Mouse (Mus musculus) heart, embryonic 12.5 days (tissue): ENCODE data around the gene Ripk3. TPM values are rescaled to one million over a fixed set of nuclear protein-coding genes. Genes with fewer than 3 reads are reported as not detected.
"Not testable (repeated sequence)": the region's sequence is repeated elsewhere in the genome, so short reads cannot be mapped to it uniquely, and the experiment has no call there.

Experiments used
- ATAC-seq: fragments of 200-750 bp; cut with Nextera tagmentation; 2 replicates; pipeline ENCODE4 v1.8.0; 2017; ENCODE audit warnings: moderate TSS enrichment, moderate library complexity; ENCODE audit not compliant: insufficient number of reproducible peaks, low FRiP score
- H3K27ac ChIP-seq: fragments of 300-500 bp; sonication (generic); 2 replicates; pipeline ENCODE4 v1.5.1; 2016; ENCODE audit warnings: mild to moderate bottlenecking, moderate library complexity; ENCODE audit not compliant: poor library complexity, severe bottlenecking
- H3K27me3 ChIP-seq: fragments of 300-500 bp; sonication (generic); replicated peaks from 2 replicates; pipeline ENCODE4 v1.6.1; 2016; ENCODE audit warnings: mild to moderate bottlenecking, moderate library complexity
- H3K36me3 ChIP-seq: fragments of 300-500 bp; sonication (generic); 2 replicates; pipeline ENCODE4 v1.6.1; 2016; ENCODE audit warnings: mild to moderate bottlenecking, moderate library complexity
- H3K4me1 ChIP-seq: fragments of 300-500 bp; sonication (generic); replicated peaks from 2 replicates; pipeline ENCODE4 v1.6.1; 2016; ENCODE audit warnings: mild to moderate bottlenecking
- H3K4me2 ChIP-seq: fragments of 300-500 bp; sonication (generic); 2 replicates; pipeline ENCODE4 v1.6.1; 2016; ENCODE audit warnings: mild to moderate bottlenecking, moderate library complexity
- H3K4me3 ChIP-seq: fragments of 300-500 bp; sonication (generic); 2 replicates; pipeline ENCODE4 v1.5.1; 2016; ENCODE audit warnings: mild to moderate bottlenecking
- H3K9ac ChIP-seq: fragments of 300-500 bp; sonication (generic); 2 replicates; pipeline ENCODE4 v1.6.1; 2016; ENCODE audit warnings: mild to moderate bottlenecking, moderate library complexity
- H3K9me3 ChIP-seq: fragments of 300-500 bp; sonication (generic); replicated peaks from 2 replicates; pipeline ENCODE4 v1.6.1; 2016; ENCODE audit warnings: mild to moderate bottlenecking, moderate library complexity
- WGBS: fragments of 180-500 bp; shearing (Covaris S2); methylation state at CpG from one replicate; pipeline ENCODE4 v1.1.7; 2016; 5-methylcytosine and 5-hydroxymethylcytosine counted together
- polyA plus RNA-seq: library from polyadenylated mRNA; unstranded; fragments of >200 nt; fragmentation: Nextera tagmentation; extraction: Ambion mirVana; gene quantifications from 2 replicates; pipeline ENCODE4 v1.2.1, GENCODE M21; 2016

Gene Ripk3
- polyA plus RNA-seq, 1 experiment from 2014 or later: 19.7 TPM

DNA sequence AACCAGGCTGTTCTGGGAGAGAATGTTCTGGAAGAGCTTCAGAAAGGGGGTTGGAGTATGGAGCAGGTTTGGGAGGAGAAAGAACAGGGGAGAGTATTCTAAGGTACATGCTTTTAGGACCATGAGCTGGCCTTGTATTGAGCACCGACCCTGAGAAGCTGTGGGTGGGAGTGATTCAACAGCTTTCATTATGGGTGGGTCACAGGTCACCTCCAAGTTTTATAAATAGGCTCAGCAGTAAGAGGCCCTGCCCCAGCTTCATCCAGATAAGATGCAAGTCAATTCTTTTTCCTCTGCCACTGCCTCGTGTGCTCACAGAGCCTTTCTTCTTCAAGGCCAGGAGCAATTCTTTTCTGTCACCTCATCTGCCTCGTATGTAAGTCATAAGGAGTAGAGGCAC lies 11.5 kb downstream of the Ripk3 start:
- peaks cover 11% of the 10 kb centered on the region for H3K27me3 ChIP-seq
- WGBS: 18% methylated on average over 3 of the region's 3 CpGs
- ATAC-seq: no peak
- H3K4me1 ChIP-seq: peaks cover 25% of the 10 kb centered on the region
- H3K9ac ChIP-seq: no peak overlapping the region
- no peak overlapping the region for H3K4me3 ChIP-seq
- no peaks in the 10 kb centered on the region for H3K9me3 ChIP-seq
- no peak overlapping the region for H3K27ac ChIP-seq
- H3K4me2 ChIP-seq: no peak overlapping the region
- peaks cover 29% of the 10 kb centered on the region for H3K36me3 ChIP-seq

DNA sequence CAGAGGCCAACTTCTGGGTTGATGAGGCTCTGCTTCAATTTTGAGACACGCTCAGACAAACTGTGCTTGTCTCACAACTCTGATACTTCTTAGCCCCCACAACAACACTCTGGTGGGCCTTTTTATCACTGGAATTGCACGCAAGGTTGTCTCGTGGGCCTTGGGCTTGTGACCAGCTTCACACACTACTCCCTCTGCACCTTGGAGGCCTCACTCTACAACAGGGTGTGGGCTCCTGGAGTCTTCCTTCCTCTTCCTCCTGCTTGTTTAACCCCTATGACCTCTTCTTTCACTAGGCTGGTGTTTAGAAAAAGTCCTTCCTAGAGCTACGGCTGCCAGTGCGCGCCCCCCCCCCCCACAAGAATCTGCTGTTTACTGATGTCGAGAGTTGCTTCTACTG lies 12.0 kb downstream of the Ripk3 start:
- ATAC-seq: no peak
- H3K4me3 ChIP-seq: no peak overlapping the region
- H3K27ac ChIP-seq: no peak overlapping the region

DNA sequence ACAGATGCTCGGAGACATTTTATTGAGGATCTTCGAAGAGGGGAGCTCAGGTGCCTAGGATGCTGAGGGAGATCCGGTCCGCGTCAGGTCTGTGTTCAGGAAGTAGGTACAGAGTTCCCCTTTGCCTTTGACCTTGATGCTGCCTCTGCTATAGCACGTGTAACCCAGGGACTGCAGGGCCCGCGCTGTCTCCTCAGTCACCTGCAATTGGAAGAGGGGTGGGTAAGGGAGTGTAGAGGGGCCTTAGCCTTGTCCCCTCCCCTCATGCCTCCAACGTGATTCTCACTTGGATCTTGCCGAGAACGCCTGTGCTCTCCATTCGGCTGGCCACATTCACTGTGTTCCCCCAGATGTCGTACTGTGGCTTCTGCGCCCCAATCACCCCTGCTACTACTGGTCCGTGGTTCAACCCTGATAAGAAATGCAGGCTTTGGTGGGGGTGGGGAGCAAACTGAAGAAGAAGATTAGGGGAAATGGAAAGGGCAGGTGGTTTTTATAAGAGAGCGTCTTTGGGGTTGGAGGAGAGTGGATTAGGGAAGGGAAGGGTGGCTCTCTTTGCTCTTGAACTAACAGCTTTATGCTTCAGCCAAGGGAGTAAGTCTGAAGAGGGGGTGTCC lies 19.5 kb downstream of the Ripk3 start:
- Histone ChIP-seq H3K36me3 (peaks cover 12% of the 10 kb centered on the region; the same call in 1 of the 2 replicates), H3K27ac (no peak overlapping the region), H3K4me1 (peaks cover 11% of the 10 kb centered on the region), H3K9me3 (no peaks in the 10 kb centered on the region), H3K4me2 (no peak overlapping the region), H3K27me3 (peaks cover 44% of the 10 kb centered on the region), H3K9ac (no peak overlapping the region), H3K4me3 (no peak overlapping the region)
- WGBS: 68% methylated on average over 16 of the region's 16 CpGs
- ATAC-seq: no peak

More for the DNA sequence above, 12.0 kb downstream of the Ripk3 start:
- Histone ChIP-seq H3K4me1 (peaks cover 22% of the 10 kb centered on the region), H3K4me2 (no peak overlapping the region), H3K36me3 (peaks cover 29% of the 10 kb centered on the region), H3K9me3 (no peaks in the 10 kb centered on the region), H3K9ac (no peak overlapping the region), H3K27me3 (peaks cover 8% of the 10 kb centered on the region)
- 47% methylated on average over 7 of the region's 7 CpGs for WGBS

DNA sequence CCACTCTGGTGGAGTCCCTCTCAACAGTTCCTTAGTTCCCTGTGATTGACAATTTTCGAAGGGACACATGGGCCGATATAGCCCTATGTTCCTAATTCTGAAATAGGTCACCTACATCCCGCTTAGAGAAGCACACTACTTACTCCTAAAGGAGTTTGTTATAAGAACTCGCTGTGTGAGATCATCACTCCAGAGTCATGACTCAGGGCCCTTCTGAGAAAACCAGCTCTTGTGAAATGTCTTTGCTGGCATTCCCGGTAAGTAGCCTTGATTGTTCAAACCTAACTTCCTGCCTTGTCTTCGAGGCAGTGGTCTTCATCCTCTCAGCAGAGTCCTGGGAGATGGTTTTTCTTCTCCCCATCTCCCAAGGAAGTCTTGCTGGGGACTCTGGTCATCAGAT lies 20.1 kb downstream of the Ripk3 start:
- Histone ChIP-seq H3K36me3 (0 out of 2 replicates have a peak, but pooled peaks cover 9% of the 10 kb centered on the region), H3K4me1 (peaks cover 14% of the 10 kb centered on the region), H3K4me2 (no peak overlapping the region; the same call in 1 of the 2 replicates), H3K4me3 (no peak overlapping the region), H3K9me3 (no peaks in the 10 kb centered on the region), H3K27me3 (peaks cover 44% of the 10 kb centered on the region), H3K27ac (no peak overlapping the region), H3K9ac (no peak overlapping the region)
- 78% methylated on average over 6 of the region's 6 CpGs for WGBS
- no peak for ATAC-seq

DNA sequence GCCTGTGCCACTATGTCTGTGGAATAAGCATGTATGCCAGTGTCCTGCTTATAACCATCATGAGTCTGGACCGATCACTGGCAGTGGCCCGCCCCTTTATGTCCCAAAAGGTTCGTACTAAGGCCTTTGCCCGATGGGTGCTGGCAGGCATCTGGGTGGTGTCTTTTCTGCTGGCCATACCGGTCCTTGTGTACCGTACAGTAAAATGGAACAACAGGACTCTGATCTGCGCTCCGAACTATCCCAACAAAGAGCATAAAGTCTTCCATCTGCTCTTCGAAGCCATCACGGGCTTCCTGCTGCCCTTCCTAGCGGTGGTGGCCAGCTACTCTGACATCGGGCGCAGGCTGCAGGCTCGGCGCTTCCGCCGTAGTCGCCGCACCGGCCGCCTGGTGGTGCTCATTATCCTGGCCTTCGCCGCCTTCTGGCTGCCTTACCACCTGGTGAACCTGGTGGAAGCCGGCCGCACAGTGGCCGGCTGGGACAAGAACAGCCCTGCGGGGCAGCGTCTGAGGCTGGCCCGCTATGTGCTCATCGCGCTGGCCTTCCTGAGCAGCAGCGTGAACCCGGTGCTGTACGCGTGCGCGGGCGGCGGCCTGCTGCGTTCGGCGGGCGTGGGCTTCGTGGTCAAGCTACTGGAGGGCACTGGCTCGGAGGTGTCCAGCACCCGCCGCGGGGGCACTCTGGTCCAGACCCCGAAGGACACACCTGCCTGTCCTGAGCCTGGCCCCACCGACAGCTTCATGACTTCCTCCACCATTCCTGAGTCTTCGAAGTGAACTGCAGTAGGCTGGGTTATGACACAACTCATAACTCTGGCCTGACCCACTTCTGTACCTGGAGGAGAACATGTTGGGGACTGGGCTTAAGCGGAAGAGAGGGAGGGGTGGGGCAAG lies 20.9 kb downstream of the Ripk3 start:
- Histone ChIP-seq H3K9ac (peak overlapping the region; percentile 68), H3K27me3 (peaks cover 44% of the 10 kb centered on the region), H3K4me1 (peaks cover 22% of the 10 kb centered on the region), H3K4me3 (peak overlapping the region; percentile 42), H3K27ac (no peak overlapping the region), H3K9me3 (no peaks in the 10 kb centered on the region), H3K4me2 (peak overlapping the region; percentile 80), H3K36me3 (0 out of 2 replicates have a peak, but pooled peaks cover 4% of the 10 kb centered on the region)
- peak; percentile 41; the same call in 1 of the 2 replicates for ATAC-seq
- 12% methylated on average over 52 of the region's 52 CpGs for WGBS

DNA sequence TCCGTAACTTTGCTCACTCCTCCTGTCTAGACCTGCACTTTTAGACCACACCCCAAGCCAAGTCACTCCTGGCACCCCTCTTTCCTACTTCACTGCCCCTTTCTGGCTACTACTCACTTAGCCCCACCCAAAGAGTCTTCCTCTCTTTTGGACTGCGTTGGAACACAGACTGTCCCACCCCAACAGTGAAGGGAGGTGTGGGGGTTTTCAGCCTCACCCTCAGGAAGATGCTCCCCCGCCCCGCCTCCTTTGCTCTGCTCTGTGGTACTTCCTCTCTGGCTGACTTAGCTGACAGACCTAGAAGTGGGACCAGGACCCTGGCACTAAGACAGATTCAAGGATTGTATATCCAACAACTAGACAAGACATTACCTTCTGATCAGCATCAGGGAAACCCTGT lies 23.0 kb downstream of the Ripk3 start, which contains the start of gene Ltb4r1:
Gene Ltb4r1 (plus strand): TSS at position 267 of the 400 bp plus-strand sequence.
- Histone ChIP-seq H3K36me3 (0 out of 2 replicates have a peak, but pooled peaks cover 4% of the 10 kb centered on the region), H3K27ac (no peak within 1 kb of the TSS), H3K27me3 (peaks cover 58% of the 10 kb centered on the region), H3K9me3 (no peaks in the 10 kb centered on the region), H3K4me3 (no peak within 1 kb of the TSS), H3K9ac (no peak within 1 kb of the TSS), H3K4me2 (no peak within 1 kb of the TSS), H3K4me1 (peaks cover 31% of the 10 kb centered on the region)
- no peak for ATAC-seq
- 66% methylated on average over 4 of the region's 4 CpGs for WGBS

DNA sequence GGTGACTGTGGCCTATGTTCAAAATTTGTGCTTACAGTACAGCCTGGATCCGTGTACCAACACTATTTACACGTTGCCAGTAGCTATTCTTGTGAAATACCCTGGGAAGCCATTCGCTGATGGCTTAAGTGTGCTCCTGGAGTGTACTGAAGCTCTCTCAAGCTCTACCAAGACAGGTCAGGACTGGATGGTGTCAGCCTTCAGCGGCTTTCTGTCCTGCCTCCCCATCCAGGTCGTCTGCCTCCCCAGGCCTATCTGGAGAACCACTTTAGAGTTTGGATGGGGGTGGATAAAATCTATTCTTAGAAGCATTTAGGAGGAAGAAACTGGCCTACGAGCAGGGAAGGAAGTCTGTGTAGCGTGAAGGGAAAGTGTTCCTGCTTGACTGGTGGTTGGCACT lies 25.5 kb downstream of the Ripk3 start:
- WGBS: 28% methylated on average over 7 of the region's 7 CpGs
- Histone ChIP-seq H3K4me1 (peaks cover 34% of the 10 kb centered on the region), H3K4me2 (peak overlapping the region; percentile 96; the same call in 1 of the 2 replicates), H3K36me3 (no peaks in the 10 kb centered on the region), H3K27ac (peak overlapping the region; percentile 53; the same call in 1 of the 2 replicates), H3K9me3 (no peaks in the 10 kb centered on the region), H3K9ac (0 out of 2 replicates have a peak overlapping the region, but pooled peaks have one; percentile 80), H3K27me3 (peaks cover 44% of the 10 kb centered on the region), H3K4me3 (no peak overlapping the region; the same call in 1 of the 2 replicates)
- ATAC-seq: no peak

DNA sequence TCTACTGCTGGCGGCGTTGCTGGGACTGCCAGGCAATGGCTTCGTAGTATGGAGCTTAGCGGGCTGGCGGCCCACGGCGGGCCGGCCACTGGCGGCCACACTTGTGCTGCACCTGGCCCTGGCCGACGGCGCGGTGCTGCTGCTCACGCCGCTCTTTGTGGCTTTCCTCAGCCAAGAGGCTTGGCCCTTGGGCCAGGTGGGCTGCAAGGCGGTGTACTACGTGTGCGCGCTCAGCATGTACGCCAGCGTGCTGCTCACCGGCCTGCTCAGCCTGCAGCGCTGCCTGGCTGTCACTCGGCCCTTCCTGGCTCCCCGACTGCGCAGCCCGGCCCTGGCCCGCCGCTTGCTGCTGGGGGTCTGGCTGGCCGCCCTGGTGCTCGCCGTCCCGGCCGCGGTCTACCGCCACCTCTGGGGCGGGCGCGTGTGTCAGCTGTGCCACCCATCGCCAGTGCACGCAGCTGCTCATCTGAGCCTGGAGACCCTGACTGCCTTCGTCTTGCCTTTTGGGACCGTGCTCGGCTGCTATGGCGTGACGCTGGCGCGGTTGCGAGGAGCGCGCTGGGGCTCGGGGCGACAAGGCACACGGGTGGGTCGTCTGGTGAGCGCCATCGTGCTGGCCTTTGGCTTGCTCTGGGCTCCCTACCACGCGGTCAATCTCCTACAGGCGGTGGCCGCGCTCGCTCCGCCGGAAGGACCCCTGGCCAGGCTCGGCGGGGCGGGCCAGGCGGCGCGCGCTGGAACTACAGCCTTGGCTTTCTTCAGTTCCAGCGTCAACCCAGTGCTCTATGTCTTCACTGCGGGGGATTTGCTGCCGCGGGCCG lies 26.5 kb downstream of the Ripk3 start:
- Histone ChIP-seq H3K4me3 (peak overlapping the region; percentile 56), H3K27ac (no peak overlapping the region), H3K36me3 (no peaks in the 10 kb centered on the region), H3K9ac (peak overlapping the region; percentile 80), H3K9me3 (no peaks in the 10 kb centered on the region), H3K4me1 (peaks cover 35% of the 10 kb centered on the region), H3K27me3 (peaks cover 38% of the 10 kb centered on the region), H3K4me2 (peak overlapping the region; percentile 96)
- under 1% methylated on average over 76 of the region's 77 CpGs for WGBS
- peak; percentile 65 for ATAC-seq

DNA sequence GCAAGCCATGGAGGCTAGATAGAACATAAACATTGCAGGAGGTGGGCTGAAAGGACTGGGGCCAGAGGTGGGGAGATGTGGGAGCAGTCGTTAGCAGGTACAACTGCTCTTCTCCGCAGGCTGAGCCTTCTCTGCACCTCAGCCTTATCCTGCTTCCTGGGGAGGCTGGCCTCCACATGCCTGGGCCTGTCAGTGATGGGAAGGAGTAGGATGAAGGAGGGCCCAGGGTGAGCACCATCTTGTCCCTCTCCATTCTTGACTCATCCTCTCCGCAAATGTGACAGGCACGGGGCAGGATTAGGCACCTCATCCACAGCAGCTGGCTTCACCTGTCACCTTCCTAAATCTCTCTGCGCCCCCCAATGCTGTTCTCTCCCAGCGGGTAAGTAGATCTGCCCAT lies 27.5 kb downstream of the Ripk3 start, which contains the start of gene Ltb4r2:
Gene Ltb4r2 (plus strand): TSS at position 266 of the 400 bp plus-strand sequence.
- H3K27ac ChIP-seq: no peak within 1 kb of the TSS
- H3K9me3 ChIP-seq: no peaks in the 10 kb centered on the region
- peak within 1 kb of the TSS; percentile 80 for H3K9ac ChIP-seq
- peaks cover 34% of the 10 kb centered on the region for H3K4me1 ChIP-seq
- ATAC-seq: no peak
- peaks cover 31% of the 10 kb centered on the region for H3K27me3 ChIP-seq
- H3K4me2 ChIP-seq: peak within 1 kb of the TSS; percentile 96
- peak within 1 kb of the TSS; percentile 56 for H3K4me3 ChIP-seq
- WGBS: 69% methylated on average over 6 of the region's 6 CpGs
- H3K36me3 ChIP-seq: peaks cover 5% of the 10 kb centered on the region

DNA sequence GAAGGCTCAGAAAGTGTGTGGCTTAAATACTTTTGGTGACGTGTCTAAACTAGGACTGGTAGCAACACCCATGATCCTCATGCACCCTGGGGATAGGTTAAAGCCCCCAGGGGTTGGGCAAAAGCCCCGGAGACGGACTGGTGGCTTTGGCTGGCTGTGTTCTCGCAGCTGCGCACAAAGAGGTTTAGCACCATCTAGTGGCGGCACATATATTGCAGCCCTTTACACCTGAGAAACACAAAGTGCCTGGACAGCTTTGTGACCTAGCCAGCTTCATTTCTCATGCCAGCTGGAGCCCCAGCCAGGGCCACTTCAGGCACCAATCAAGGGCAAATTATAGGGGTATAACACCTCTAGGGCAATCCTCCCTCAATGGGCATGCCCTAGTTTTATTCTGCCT lies 28.5 kb downstream of the Ripk3 start:
- Histone ChIP-seq H3K4me2 (peak overlapping the region; percentile 64), H3K27me3 (peaks cover 23% of the 10 kb centered on the region), H3K4me1 (peaks cover 34% of the 10 kb centered on the region), H3K4me3 (peak overlapping the region; percentile 18), H3K36me3 (peaks cover 15% of the 10 kb centered on the region)
- H3K9me3 ChIP-seq, H3K9ac ChIP-seq, H3K27ac ChIP-seq, ATAC-seq: not testable (repeated sequence)
- WGBS: 1% methylated on average over 6 of the region's 6 CpGs
